Mouse (Mus musculus): Measurements from ENCODE around the gene Synj2. TPM values are rescaled to one million over a fixed set of nuclear protein-coding genes. Genes with fewer than 3 reads are reported as not detected.

Gene Synj2
- polyA plus RNA-seq, 1 experiment from 2014 or later = 1.5 TPM

GRCm38 (mm10) chr17:6091604-6092003 is 150.5 kb downstream of the Synj2 start:
- Histone ChIP-seq H3K9ac (ENCODE audit: low read depth, low read length) (no peak overlapping the region), H3K4me3 (ENCODE audit: low read depth, low read length) (no peak overlapping the region), H3K9me3 (replicated peaks; ENCODE audit: control insufficient read depth, low read length, poor library complexity, severe bottlenecking) (no peaks in the 10 kb centered on the region), H3K4me1 (ENCODE audit: control insufficient read depth, insufficient read depth, low read length) (no peaks in the 10 kb centered on the region), H3K27ac (ENCODE audit: low read length) (no peak overlapping the region), H3K36me3 (ENCODE audit: control insufficient read depth, insufficient read depth, low read length) (no peaks in the 10 kb centered on the region; the same call in 1 of the 2 replicates), H3K4me2 (ENCODE audit: low read length) (no peak overlapping the region), H3K27me3 (ENCODE audit: control insufficient read depth, insufficient read depth, low read depth, low read length) (no peaks in the 10 kb centered on the region)
- WGBS = 94% methylated on average over 6 of the region's 6 CpGs
- no peak for ATAC-seq

Other genes starting within 250 kb of the Synj2 start
- gene Snx9, start 100.0 kb upstream of the Synj2 start, polyA plus RNA-seq (2015; fragmentation: Nextera tagmentation; extraction: Ambion mirVana) = 5.6 and 5.9 TPM in 2 replicates
- 12.6 and 13.7 TPM in 2 replicates for gene Serac1, start 138.5 kb downstream of the Synj2 start, polyA plus RNA-seq (2015; fragmentation: Nextera tagmentation; extraction: Ambion mirVana)
- 198 and 214 TPM in 2 replicates for gene Gtf2h5, start 138.5 kb downstream of the Synj2 start, polyA plus RNA-seq (2015; fragmentation: Nextera tagmentation; extraction: Ambion mirVana)
- 115 and 142 TPM in 2 replicates for gene Tulp4, start 165.2 kb downstream of the Synj2 start, polyA plus RNA-seq (2015; fragmentation: Nextera tagmentation; extraction: Ambion mirVana)

Measured in midbrain, embryonic 16.5 days (tissue).